Mouse (Mus musculus) lung, postnatal 0 days (tissue): ENCODE data around the gene Rims1.

Experiments used
- CTCF ChIP-seq: IDR thresholded peaks from 2 replicates; pipeline ENCODE4 v1.5.1; 2016; ENCODE audit warnings: antibody characterized with exemption, mild to moderate bottlenecking
- EP300 ChIP-seq: IDR thresholded peaks from 2 replicates; pipeline ENCODE4 v1.6.1; 2016; ENCODE audit warnings: antibody characterized with exemption, mild to moderate bottlenecking, control low read depth

DNA sequence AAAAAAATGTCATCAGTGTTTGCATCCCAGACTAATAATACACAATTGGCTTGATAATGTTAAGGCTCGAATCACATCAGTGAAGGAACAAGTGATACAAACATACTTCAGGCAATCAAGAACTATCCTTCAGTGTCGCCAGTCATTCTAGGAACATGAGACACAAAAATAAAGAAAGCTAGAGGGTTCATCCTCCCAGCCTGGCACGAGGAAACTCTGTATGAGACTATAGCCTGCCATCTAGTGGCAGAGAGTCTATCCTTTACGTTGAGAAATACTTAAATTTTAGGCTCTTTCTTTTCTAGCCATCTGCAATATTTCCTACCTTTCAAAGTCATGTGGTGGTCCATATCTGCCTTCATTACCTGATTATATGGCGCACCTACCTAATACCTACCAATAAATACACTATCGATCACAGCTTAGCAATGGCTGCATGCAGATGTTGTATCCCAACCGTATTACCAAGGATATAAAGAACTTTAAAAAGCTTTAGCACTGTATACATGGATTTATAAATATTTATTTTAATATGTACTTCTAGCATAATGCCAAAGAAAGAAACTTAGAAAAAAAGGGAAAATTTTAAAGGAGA is 318.4 kb downstream of the Rims1 start:
- TF ChIP-seq CTCF (peak; percentile 64), EP300 (no peak)
